Mouse (Mus musculus) lung, postnatal 0 days (tissue): Measurements from ENCODE around the gene Fry. TPM values are rescaled to one million over a fixed set of nuclear protein-coding genes. Genes with fewer than 3 reads are reported as not detected.

Experiments
- ATAC-seq: fragments of 200-750 bp; cut with Nextera tagmentation; 2 replicates; pipeline ENCODE4 v1.8.0; 2017; ENCODE audit warnings: moderate library complexity
- DNase-seq: peaks from one replicate; pipeline ENCODE4 v3.0.0-alpha.2; 2016; ENCODE audit warnings: low spot score
- H3K27ac ChIP-seq: fragments of 300-500 bp; sonication (generic); 2 replicates; pipeline ENCODE4 v1.5.1; 2014; ENCODE audit warnings: antibody characterized with exemption, mild to moderate bottlenecking, low read length, mixed read lengths
- H3K27me3 ChIP-seq: fragments of 300-500 bp; sonication (generic); replicated peaks from 2 replicates; pipeline ENCODE4 v1.6.1; 2014; ENCODE audit warnings: low read length, mixed read lengths; ENCODE audit not compliant: insufficient read depth
- H3K36me3 ChIP-seq: fragments of 300-500 bp; sonication (generic); 2 replicates; pipeline ENCODE4 v1.6.1; 2014; ENCODE audit warnings: low read length, mixed read lengths; ENCODE audit not compliant: insufficient read depth
- H3K4me1 ChIP-seq: fragments of 300-500 bp; sonication (generic); 2 replicates; pipeline ENCODE4 v1.6.1; 2014; ENCODE audit warnings: antibody characterized with exemption, low read depth, low read length, mixed read lengths; ENCODE audit not compliant: insufficient read depth
- H3K4me2 ChIP-seq: fragments of 300-500 bp; sonication (generic); replicated peaks from 2 replicates; pipeline ENCODE4 v1.6.1; 2014; ENCODE audit warnings: low read depth, mild to moderate bottlenecking, low read length, moderate library complexity, mixed read lengths
- H3K4me3 ChIP-seq: fragments of 300-500 bp; sonication (generic); 2 replicates; pipeline ENCODE4 v1.5.1; 2014; ENCODE audit warnings: low read depth, low read length
- H3K9ac ChIP-seq: fragments of 300-500 bp; sonication (generic); replicated peaks from 2 replicates; pipeline ENCODE4 v1.6.1; 2014; ENCODE audit warnings: low read depth, mild to moderate bottlenecking
- H3K9me3 ChIP-seq: fragments of 300-500 bp; sonication (generic); 2 replicates; pipeline ENCODE4 v1.6.1; 2016; ENCODE audit warnings: low read length, mixed read lengths
- CTCF ChIP-seq: IDR thresholded peaks from 2 replicates; pipeline ENCODE4 v1.5.1; 2016; ENCODE audit warnings: antibody characterized with exemption, mild to moderate bottlenecking
- EP300 ChIP-seq: IDR thresholded peaks from 2 replicates; pipeline ENCODE4 v1.6.1; 2016; ENCODE audit warnings: antibody characterized with exemption, mild to moderate bottlenecking, control low read depth
- WGBS: fragments of 180-500 bp; shearing (Covaris S2); extraction: QIAGEN DNeasy Blood & Tissue Kit; methylation state at CpG from one replicate; pipeline ENCODE4 v1.1.7; 2014; 5-methylcytosine and 5-hydroxymethylcytosine counted together
- polyA plus RNA-seq: library from polyadenylated mRNA; unstranded; fragments of >200 nt; fragmentation: Nextera tagmentation; extraction: Ambion mirVana; gene quantifications from 2 replicates; pipeline ENCODE4 v1.2.1, GENCODE M21; 2015

The Fry gene
- polyA plus RNA-seq, 1 experiment from 2014 or later = 20.8 TPM

DNA sequence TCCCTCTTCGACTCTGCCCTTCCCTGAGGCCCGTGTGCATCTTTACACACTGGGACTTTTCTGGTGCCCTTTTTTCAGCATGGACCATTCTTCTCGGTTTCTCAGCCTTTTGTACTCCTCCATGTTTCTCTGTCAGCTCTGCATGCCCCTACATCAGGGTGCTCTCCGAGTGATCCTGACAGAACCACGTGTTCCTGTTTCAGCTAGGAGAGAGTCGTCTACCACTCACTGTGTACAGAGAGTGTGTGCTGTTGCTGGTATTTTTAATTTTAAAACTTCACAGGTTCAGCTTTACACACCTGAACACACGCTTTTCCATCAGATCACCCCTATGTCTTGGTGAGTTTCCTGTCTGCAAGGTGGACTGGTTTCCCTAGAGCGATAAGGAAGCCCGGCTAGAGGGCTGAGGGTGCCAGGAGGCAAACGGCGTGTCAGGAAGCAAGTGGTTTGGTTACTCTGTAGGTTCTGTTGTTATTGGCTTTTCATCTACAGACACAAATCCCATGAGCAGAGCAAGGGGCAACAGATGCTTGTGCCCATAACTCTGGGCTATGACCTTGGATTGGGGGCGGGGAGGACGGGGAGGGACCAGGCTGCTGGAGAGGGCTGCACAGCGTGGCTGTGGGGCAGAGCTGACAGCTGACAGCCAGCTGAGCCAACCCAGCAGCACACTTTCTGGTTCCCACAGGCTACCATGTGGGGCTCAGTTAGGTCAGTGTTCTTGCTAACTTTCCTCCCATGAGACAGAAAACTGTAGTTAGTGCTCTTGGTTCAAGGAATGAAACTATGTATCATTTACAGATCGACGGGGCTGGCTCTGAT is 3.0 kb upstream of the Fry start:
- Histone ChIP-seq H3K4me2 (no peak overlapping the region), H3K27me3 (no peaks in the 10 kb centered on the region), H3K9ac (no peak overlapping the region), H3K4me3 (no peak overlapping the region), H3K27ac (no peak overlapping the region), H3K4me1 (peaks cover 3% of the 10 kb centered on the region; the same call in 1 of the 2 replicates), H3K9me3 (no peaks in the 10 kb centered on the region), H3K36me3 (no peaks in the 10 kb centered on the region)
- TF ChIP-seq CTCF (no peak), EP300 (no peak)
- 52% methylated on average over 16 of the region's 16 CpGs for WGBS
- DNase-seq = no peak
- no peak for ATAC-seq

- H3K4me3 ChIP-seq = no peak overlapping the region
- ATAC-seq = no peak
- H3K36me3 ChIP-seq = no peaks in the 10 kb centered on the region
- TF ChIP-seq EP300 (no peak), CTCF (no peak)
- H3K27me3 ChIP-seq = no peaks in the 10 kb centered on the region
- H3K9ac ChIP-seq = no peak overlapping the region
- no peaks in the 10 kb centered on the region for H3K9me3 ChIP-seq
- H3K27ac ChIP-seq = no peak overlapping the region
- peak; percentile 18 for DNase-seq
- 43% methylated on average over 9 of the region's 9 CpGs for WGBS
- no peak overlapping the region for H3K4me2 ChIP-seq
- peaks cover 3% of the 10 kb centered on the region; the same call in 1 of the 2 replicates for H3K4me1 ChIP-seq
These were observed 2.1 kb upstream of the Fry start for GRCm38 (mm10) chr5:150116216-150116905.

DNA sequence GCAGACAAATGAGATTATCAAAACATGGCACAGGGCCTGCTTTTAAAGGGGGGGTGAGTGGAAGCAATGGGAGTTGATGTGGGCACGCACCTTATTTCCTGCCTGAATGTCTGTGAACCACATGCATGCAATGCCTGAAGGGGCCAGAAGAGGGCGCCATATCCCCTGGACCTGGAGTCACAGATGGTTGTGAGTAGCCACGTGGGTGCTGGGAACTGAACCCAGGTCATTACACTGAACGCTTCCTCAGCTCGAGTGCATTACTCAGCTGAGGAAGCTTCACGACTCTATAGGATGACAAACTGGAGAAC is 1.6 kb upstream of the Fry start:
- H3K4me1 ChIP-seq = peaks cover 3% of the 10 kb centered on the region; the same call in 1 of the 2 replicates
- H3K27ac ChIP-seq = no peak overlapping the region
- H3K9ac ChIP-seq = no peak overlapping the region
- no peak overlapping the region for H3K4me2 ChIP-seq
- ATAC-seq = no peak
- H3K9me3 ChIP-seq = no peaks in the 10 kb centered on the region
- WGBS = 85% methylated on average over 6 of the region's 6 CpGs
- H3K36me3 ChIP-seq = no peaks in the 10 kb centered on the region
- no peak for TF ChIP-seq EP300
- peak; percentile 55 for TF ChIP-seq CTCF
- no peak overlapping the region for H3K4me3 ChIP-seq
- no peaks in the 10 kb centered on the region for H3K27me3 ChIP-seq
- no peak for DNase-seq

DNA sequence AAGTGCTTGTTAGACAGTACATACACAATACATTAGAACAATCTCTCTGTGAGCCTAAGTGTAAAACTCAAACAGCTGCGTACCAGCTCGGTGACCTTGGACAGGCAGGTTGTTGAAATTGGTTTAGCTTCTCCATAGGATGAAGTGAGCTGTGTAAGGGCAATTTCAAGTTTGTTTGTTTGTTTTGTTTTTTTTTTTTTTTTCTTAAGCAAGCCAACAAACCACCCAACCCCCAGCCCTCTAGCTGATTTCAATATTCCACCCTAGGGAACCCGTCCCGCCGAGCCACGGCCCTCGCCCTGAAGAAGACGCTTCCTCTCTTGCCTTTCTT is 356 bp upstream of the Fry start:
- H3K9ac ChIP-seq = no peak overlapping the region
- peak overlapping the region; percentile 57 for H3K4me3 ChIP-seq
- no peaks in the 10 kb centered on the region for H3K36me3 ChIP-seq
- H3K9me3 ChIP-seq = no peaks in the 10 kb centered on the region
- no peak for TF ChIP-seq EP300
- TF ChIP-seq CTCF = no peak
- peaks cover 3% of the 10 kb centered on the region; the same call in 1 of the 2 replicates for H3K4me1 ChIP-seq
- no peak for DNase-seq
- ATAC-seq = no peak
- peak overlapping the region; percentile 88 for H3K4me2 ChIP-seq
- WGBS = 16% methylated on average over 8 of the region's 8 CpGs
- H3K27ac ChIP-seq = no peak overlapping the region
- H3K27me3 ChIP-seq = no peaks in the 10 kb centered on the region

GRCm38 (mm10) chr5:150120676-150121075 is 2.2 kb downstream of the Fry start:
- H3K9me3 ChIP-seq = no peaks in the 10 kb centered on the region
- H3K27ac ChIP-seq = no peak overlapping the region
- DNase-seq (no peak), ATAC-seq (no peak)
- H3K36me3 ChIP-seq = no peaks in the 10 kb centered on the region
- WGBS = 88% methylated on average over 8 of the region's 8 CpGs
- no peaks in the 10 kb centered on the region for H3K27me3 ChIP-seq
- TF ChIP-seq EP300 (no peak), CTCF (no peak)
- H3K4me1 ChIP-seq = peaks cover 3% of the 10 kb centered on the region; the same call in 1 of the 2 replicates
- H3K4me2 ChIP-seq = no peak overlapping the region
- H3K4me3 ChIP-seq = no peak overlapping the region
- H3K9ac ChIP-seq = no peak overlapping the region

- DNase-seq (no peak), ATAC-seq (no peak)
- Histone ChIP-seq H3K9ac (no peak overlapping the region), H3K4me2 (no peak overlapping the region), H3K27me3 (no peaks in the 10 kb centered on the region), H3K9me3 (no peaks in the 10 kb centered on the region), H3K36me3 (no peaks in the 10 kb centered on the region), H3K4me1 (peaks cover 3% of the 10 kb centered on the region; the same call in 1 of the 2 replicates), H3K27ac (no peak overlapping the region), H3K4me3 (no peak overlapping the region)
- WGBS = 85% methylated on average over 4 of the region's 4 CpGs
- TF ChIP-seq EP300 (no peak), CTCF (no peak)
These were observed 3.6 kb downstream of the Fry start for GRCm38 (mm10) chr5:150122095-150122494.
